Mouse (Mus musculus) A20 (cell line): ENCODE measurements around the gene Zbtb18.

ENCODE experiments used
- DNase-seq: peaks from one replicate; pipeline ENCODE4 v3.0.0-alpha.2; 2011; ENCODE audit warnings: low read depth, low spot score

Gene Zbtb18

GRCm38 (mm10) chr1:177442196-177442808 is at the start of gene Zbtb18:
Gene Zbtb18, plus strand, starts transcription at chr1:177442351.
- peak; percentile 50 for DNase-seq

GRCm38 (mm10) chr1:177397455-177397854 is 44.7 kb upstream of the Zbtb18 start:
- no peak for DNase-seq

GRCm38 (mm10) chr1:177405170-177405569 is 37.0 kb upstream of the Zbtb18 start:
- DNase-seq, result no peak

GRCm38 (mm10) chr1:177408690-177409089 is 33.5 kb upstream of the Zbtb18 start:
- DNase-seq, result peak; percentile 69

DNA sequence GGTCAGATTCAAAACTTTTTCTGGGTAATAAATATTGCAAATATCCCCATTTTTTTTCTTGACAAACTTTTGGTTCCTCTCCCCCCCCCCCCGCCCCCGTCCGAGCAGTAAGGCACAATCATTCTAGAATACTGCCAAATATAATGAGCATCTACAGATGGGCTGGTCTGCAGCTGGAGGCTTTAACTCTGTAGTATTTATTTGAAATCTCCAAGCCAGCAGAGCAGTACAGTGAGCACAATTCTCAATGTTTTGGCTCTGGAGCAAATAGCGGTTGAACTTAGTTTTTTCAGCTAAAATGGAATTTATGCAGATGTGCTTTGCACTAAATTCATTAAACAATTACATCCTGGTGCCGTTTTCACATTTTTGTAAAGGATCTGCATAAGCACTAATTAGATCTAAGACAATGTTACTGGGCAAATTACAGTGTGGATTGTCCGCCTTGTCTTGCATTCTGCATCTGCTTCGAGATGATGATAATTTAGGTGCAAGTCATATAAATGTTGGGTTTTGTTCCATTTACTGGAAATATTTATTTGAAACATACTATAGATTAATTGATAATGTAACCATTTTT is 31.3 kb upstream of the Zbtb18 start:
- DNase-seq, result no peak

GRCm38 (mm10) chr1:177411359-177412358 is 30.5 kb upstream of the Zbtb18 start:
- DNase-seq, result no peak

- no peak for DNase-seq
These were observed 22.8 kb upstream of the Zbtb18 start for GRCm38 (mm10) chr1:177419331-177419730.

- DNase-seq, result no peak
These were observed 22.0 kb upstream of the Zbtb18 start for GRCm38 (mm10) chr1:177420126-177420525.

DNA sequence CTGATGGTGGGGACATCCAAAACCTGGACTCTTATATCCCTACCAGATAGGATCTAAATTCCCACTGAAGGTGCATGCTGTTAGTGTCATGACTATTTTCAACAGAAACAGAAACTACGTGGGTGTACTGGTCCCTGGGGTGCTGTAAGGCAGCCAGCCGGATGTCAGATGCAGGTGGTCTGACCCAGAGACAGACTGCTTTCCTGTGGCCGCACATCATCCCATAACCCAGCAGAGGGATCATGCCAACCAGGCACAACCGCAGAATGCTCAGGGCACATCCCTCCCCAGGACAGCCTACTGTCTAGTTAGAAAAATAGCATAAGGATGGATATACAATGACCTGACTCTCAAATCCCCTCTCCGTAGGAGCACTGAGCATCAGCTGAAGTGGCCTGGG is 14.3 kb upstream of the Zbtb18 start:
- peak; percentile 76 for DNase-seq

DNA sequence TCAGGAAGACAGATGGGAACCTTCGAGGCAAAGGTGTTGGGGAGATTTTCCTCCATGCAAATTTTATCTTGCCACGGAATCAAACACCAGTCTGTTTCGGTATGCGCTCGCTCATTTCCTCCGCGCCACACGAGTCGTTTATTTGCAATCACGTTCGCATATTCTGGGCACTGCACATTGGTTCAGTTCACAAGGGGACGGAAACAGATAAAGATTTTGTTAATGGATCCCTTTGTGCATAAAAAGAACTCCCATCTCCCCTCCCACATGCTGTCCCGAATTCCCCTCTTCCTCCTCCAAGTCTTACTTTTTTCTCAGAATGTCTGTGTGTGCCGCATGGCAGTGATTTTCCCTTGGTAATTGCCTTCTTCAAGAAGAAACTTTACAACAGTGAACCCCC is 13.8 kb upstream of the Zbtb18 start:
- peak; percentile 69 for DNase-seq

DNA sequence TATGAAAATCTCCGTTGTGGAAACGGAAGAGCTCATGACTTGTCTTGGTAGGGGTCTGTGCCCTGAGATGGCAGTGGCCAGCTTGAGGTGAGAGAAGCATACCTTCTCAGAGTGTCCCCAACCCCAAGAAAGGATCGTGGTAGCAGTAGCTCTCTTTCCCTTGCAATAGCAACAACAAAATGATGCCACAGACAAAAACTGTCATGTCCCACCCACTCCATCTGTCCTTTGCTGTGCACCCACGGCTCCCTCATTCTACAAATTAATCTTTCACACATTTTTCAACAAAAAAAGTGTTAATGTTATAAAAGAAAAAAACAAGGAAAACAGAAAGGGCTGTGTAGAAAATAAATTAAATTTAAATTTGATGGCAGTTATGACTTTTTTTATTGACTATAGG is 13.1 kb upstream of the Zbtb18 start:
- no peak for DNase-seq

DNA sequence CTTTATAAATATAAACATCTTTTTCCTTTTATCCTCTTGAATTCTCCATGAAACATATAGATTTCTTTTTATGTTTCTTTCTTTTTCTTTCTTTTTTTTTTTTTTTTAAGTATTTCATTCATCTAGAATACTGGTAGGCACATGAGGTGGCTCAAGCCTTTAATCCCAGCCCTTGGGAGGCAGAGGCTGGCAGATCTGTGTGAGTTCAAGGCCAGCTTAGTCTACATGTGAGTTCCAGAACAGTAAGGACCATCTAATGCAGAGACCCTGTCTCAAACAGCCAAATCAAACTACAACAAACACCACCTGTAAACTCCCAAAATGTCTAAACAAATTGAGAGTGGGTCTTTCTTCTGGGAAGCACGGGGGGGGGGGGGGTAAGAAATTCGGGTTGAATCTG is 1.7 kb upstream of the Zbtb18 start:
- DNase-seq, result no peak

- DNase-seq, result no peak
These were observed 1.1 kb upstream of the Zbtb18 start for GRCm38 (mm10) chr1:177440981-177441491.

DNA sequence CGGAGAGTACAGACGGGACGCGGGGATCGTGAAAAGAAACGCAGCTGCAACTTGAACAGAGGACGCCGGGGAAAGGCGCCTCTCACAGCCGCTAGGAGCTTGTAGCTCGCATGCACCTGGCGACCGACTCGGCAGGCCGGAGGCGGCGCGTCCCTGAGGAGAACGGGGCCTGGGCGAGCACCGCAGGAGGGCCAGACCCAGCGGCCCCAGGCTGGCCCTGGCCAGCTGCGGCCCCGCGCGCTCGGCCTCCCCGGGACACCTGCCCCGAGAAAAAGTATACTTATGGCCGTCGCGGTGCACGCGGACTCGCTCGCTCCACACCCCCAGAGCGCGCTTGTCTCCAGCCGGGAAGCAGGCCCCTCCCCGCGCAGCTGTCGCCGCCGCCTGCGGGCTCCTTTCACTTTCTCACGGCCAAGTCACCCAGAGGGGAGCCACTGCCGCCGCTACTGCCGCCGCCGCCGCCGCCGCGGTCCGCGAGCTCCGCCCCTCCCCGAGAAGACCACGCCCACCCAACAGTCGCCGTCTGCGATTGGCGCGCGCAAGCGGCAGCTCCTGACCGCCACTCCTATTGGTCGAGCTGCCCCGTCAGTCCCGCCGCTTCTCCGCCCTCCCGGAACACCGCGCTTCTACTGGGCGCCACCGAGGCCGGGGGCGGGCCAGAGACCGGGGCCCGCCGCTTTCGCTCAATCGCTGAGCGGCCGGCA is 507 bp upstream of the Zbtb18 start:
- DNase-seq, result peak; percentile 98

DNA sequence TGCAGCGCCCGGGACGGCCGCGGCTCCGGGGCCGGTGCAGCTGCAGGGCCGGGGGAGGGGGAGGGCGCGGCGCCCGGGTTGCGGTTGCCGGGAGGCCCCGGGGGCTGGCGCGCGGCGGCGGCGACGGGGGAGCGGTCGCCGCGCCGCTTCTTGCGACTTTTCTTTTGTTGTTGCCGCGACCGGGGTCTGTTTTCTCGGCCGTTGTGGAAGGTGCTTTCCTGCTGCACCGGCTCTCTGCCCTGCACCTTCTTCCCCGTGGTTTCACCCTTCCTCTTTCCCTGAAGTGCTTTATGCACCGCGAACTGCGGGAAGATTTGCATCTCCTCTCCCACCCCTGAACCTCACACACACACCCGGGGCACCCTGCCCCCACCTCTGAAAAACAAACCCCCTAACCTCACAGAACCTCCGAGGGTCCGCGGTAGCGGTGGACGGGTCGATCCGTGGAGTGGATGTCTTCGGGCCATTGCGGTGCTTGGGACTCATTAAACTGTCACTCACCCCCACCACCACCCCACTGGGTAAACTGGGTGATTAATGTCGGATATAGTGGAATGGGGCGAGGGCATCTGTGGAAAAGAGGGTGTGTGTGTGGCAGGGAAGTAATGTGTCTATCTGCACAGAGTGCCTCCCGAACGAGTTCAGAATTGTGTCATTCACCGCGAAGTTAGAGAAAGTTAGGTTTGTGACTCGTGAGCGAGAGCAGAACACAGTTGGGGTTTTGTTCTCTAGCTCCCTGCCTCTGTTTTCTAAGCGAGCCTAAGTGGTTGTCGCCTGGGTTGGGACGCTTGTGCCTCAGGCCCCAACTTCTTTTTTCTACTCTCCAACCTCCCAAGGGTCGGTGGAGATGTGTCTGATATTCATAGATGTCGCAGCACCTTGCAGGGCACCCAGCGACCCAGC is 921 bp downstream of the Zbtb18 start:
- peak; percentile 80 for DNase-seq

DNA sequence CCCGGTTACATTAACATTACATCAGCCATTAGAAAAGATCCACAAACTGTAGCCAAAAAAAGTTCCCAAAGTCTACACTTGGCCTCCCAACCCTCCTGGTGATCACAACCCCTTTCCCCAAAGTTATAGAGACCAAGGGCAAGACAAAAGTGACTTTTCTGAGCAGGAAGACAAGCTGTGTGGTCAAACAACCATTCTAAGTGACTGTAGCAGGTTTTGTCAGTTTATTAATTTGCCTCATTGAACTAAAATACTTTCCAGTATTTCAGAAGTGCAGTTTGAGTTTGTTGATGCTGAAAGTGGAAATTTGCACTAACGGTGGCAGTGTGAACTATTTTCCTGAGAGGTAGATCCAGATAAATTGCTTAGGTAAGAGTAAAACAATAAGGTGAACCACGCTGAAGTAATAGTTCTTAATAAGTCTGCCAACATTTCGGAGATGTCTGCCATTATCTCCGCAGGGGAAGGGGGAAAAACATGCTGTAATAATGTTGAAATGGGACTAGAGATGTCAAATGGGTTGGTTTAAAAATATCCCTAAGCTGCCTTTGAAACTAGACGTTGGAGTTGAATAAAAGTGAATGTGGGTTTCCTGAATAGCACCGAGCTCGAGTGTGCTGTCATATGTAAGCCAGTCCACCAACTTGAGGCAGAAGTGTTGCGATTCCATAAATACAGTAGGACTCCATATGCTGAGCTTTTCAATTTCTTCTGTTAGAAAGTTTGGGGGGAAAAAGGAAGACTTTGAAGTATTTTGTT is 1.8 kb downstream of the Zbtb18 start:
- DNase-seq, result no peak

DNA sequence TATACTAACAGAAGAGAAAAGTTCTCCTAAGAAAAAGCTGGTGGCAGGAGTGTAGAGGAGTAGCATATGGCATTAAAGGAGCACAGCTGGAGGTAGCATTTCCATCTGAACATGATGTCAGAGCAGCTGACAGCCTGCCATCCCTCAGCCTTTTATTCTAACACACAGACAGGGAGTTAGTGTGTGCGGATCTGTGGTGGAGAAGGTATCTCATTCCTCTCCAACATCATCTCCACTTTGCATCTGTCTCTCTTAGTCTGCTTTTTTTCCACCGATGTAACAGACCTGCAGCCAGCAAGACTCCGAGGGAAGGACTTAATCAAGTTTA is 2.3 kb downstream of the Zbtb18 start:
- DNase-seq, result no peak

DNA sequence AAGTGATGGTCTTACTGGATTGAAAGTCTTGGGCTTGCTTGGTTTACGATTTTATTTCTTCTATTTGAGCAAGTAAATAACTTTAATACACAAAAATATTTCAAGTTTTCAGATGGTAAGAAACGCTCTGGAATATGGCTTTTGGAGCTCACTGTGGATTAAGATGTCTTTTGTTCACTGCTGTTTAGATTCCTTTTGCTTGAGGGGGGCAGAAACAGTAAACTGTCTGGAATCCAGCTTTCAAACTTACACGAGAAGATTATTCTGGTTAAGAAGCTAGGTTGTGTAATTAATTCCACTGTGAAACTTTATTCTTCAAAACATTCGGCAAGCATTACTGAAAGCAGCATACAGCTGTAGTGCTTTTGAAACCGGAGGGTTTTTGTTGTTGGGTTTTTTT is 2.8 kb downstream of the Zbtb18 start:
- no peak for DNase-seq

DNA sequence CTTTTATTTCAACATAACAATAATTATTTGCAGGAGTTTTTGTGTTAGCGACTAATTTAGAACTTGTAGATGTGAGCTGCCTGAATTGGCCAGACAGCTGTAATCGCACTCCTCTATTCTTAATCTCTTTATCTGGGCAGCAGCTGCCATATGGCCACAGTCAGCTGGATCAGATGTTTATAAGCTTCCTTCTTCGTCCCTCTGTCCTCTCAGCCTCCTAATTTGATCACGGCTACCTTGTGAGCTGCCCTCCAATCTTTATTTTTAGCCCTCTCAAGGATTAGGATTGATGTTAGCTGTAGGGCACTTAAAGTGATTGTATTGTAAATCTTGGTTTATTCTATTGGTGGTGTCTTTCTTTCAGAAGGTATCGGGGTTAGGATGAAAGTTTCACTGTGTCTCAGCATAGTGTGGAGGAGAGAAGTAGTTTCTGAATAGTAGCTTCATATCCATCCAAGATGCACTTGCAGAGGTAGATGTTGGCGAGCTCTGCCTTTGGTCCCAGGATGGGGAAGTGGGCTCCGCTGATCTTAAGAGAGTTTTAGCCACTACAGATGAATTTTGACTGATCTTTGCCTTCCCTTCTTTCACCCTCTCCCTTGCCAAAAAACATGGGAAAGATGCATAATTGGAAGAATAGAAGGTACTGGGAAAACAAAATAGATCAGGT is 3.4 kb downstream of the Zbtb18 start:
- DNase-seq, result no peak
